Comparison of ENCODE assay signal across 8 mouse cellular contexts in the genomic region with DNA sequence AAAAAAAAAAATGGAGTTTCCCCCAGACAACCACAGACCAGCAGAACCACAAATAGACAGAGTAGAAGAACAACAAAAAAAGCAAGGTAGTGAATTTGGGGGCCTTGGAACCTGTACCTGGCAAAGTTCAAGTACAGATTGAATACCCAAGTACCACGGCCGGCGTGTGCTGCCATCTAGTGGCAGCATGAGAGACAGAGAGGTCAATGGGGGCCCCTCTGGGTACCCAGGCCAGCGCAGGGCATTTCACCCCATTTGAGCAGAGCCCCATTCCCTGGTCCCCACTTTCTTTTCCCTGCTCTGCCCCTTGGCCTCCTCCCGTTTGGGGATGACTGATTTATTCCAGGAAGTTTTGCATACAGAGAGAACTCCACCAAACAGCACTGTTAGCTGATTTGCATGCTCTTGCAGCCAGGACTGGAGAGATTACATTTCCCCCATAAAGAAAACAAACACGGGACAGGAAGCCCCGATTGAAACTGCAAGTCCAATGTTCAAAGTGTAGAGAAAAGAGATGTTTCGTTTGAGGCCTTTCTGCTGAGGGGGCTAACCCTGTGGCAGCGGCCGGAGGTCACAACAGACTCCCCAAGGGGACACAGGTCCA. TPM values are rescaled to one million over a fixed set of nuclear protein-coding genes. Genes with fewer than 3 reads are reported as not detected.
DNase-seq lines count a peak whose midpoint lies in the region; ATAC-seq and TF ChIP-seq lines count a peak whose summit lies in the region.
"Had no signal": no experiment of that assay in that cellular context is flagged by ENCODE, and none has a peak within 500 bp of the region (broad histone marks: within the 10 kb centered on the region; RNA-seq: fewer than 3 reads in every experiment).

No protein-coding gene starts in this region.

- no peak overlapping the region for H3K27ac ChIP-seq in hindbrain, embryonic 14.5 days
- H3K27ac ChIP-seq in hindbrain, embryonic 13.5 days, result no peak overlapping the region

- no peak for ATAC-seq in hindbrain, embryonic 14.5 days (ENCODE audit: low FRiP score)
- ATAC-seq in hindbrain, embryonic 13.5 days (ENCODE audit: low FRiP score), result no peak
- no peak for ATAC-seq in Patski
- ATAC-seq in megakaryocyte, adult 5-6 weeks (ENCODE audit: poor library complexity, severe bottlenecking), result peak; percentile 41; the same call in 1 of the 2 replicates
- ATAC-seq in activated CD4-positive, CD25-positive, alpha-beta regulatory T cell, adult 4 months, result no peak

- no peak overlapping the region for H3K4me2 ChIP-seq in hindbrain, embryonic 14.5 days (replicated peaks)
- no peak overlapping the region for H3K4me2 ChIP-seq in hindbrain, embryonic 13.5 days

- POLR2A ChIA-PET in Patski (lab: Charles Lee), result interaction anchor here (0.7 kb wide), 2 partner anchors 13 to 264 kb away, joined by 3 to 8 read pairs; no protein-coding TSS in a partner anchor

- no peak overlapping the region for H3K4me3 ChIP-seq in hindbrain, embryonic 14.5 days (replicated peaks; ENCODE audit: low read length)
- H3K4me3 ChIP-seq in hindbrain, embryonic 13.5 days, result no peak overlapping the region

- 20% methylated on average over 10 of the region's 10 CpGs for WGBS in hindbrain, embryonic 14.5 days
- 22% methylated on average over 10 of the region's 10 CpGs for WGBS in hindbrain, embryonic 13.5 days

- CTCF ChIA-PET in Patski (lab: Charles Lee), result interaction anchor here (0.7 to 3.4 kb wide), 12 partner anchors 9 to 98 kb away, joined by 3 to 21 read pairs (median 3); partner anchors contain the start of gene Gtf3c5

- in situ Hi-C loops in Patski (cut with MboI; ENCODE audit: low pct_unique_long_range_greater_than_20kb), result no loop called here

- DNase-seq in hindbrain, embryonic 14.5 days (ENCODE audit: low spot score), result peak; percentile 56
- peak; percentile 11 to 39 for DNase-seq in CD8-positive naive resting alpha-beta T cell, adult 2 months (ENCODE audit: low read depth in 2 of 2, low spot score in 2 of 2)
- DNase-seq in Patski (ENCODE audit: low read depth, low spot score), result no peak
- DNase-seq in heart, postnatal 4 days, result peak; percentile 49

- no peak overlapping the region for H3K9ac ChIP-seq in hindbrain, embryonic 14.5 days
- H3K9ac ChIP-seq in hindbrain, embryonic 13.5 days, result no peak overlapping the region

- H3K4me1 ChIP-seq in hindbrain, embryonic 14.5 days (replicated peaks; ENCODE audit: control insufficient read depth, insufficient read depth, low read length), result no peaks in the 10 kb centered on the region
- H3K4me1 ChIP-seq in hindbrain, embryonic 13.5 days (replicated peaks), result peaks cover 4% of the 10 kb centered on the region; the same call in 1 of the 2 replicates

- no peaks in the 10 kb centered on the region for H3K9me3 ChIP-seq in hindbrain, embryonic 14.5 days (ENCODE audit: control insufficient read depth, low read length)
- no peaks in the 10 kb centered on the region for H3K9me3 ChIP-seq in hindbrain, embryonic 13.5 days

- peak; percentile 92 for TF ChIP-seq CTCF in Patski (IDR thresholded peaks at IDR 0.05)

- H3K36me3 ChIP-seq in hindbrain, embryonic 14.5 days (replicated peaks; ENCODE audit: control insufficient read depth, insufficient read depth), result no peaks in the 10 kb centered on the region
- no peaks in the 10 kb centered on the region for H3K36me3 ChIP-seq in hindbrain, embryonic 13.5 days

- H3K27me3 ChIP-seq in hindbrain, embryonic 14.5 days (ENCODE audit: control insufficient read depth, insufficient read depth, low read length), result peaks cover 24% of the 10 kb centered on the region
- peaks cover 36% of the 10 kb centered on the region for H3K27me3 ChIP-seq in hindbrain, embryonic 13.5 days
- H3K27me3 ChIP-seq in Patski, result peaks cover 10% of the 10 kb centered on the region

RNA-seq across cellular contexts. Expression of gene Gfi1b, which starts 0.8 kb away (rescaled TPM):
- not detected in 2 replicates for polyA plus RNA-seq in hindbrain, embryonic 14.5 days (2014; fragmentation: Nextera tagmentation; extraction: Ambion mirVana)
- 0.19 and 0.23 TPM in 2 replicates for polyA plus RNA-seq in hindbrain, embryonic 13.5 days (2015; fragmentation: Nextera tagmentation; extraction: Ambion mirVana)
- not detected for polyA plus RNA-seq in Patski (2021)
- not detected for total RNA-seq in heart, postnatal 4 days (2021)
- 2.9 and 7.4 TPM in 2 replicates for total RNA-seq in megakaryocyte, adult 5-6 weeks (2015)
- 6.1 and 7.8 TPM in 2 replicates for total RNA-seq in megakaryocyte, adult 5-6 weeks (2017)
- polyA plus RNA-seq in activated CD4-positive, CD25-positive, alpha-beta regulatory T cell, adult 4 months (2017; shearing (Covaris generic)), result under 1 TPM; 0.20 to 0.85 TPM

RNA-seq across cellular contexts. Expression of gene Tsc1, which starts 18.4 kb away (rescaled TPM):
- polyA plus RNA-seq in hindbrain, embryonic 14.5 days (2014; fragmentation: Nextera tagmentation; extraction: Ambion mirVana), result 29.2 and 29.4 TPM in 2 replicates
- 33.7 and 33.9 TPM in 2 replicates for polyA plus RNA-seq in hindbrain, embryonic 13.5 days (2015; fragmentation: Nextera tagmentation; extraction: Ambion mirVana)
- 16.8 TPM for polyA plus RNA-seq in Patski (2021)
- 10 to 100 TPM; 16.4 to 17.5 TPM for total RNA-seq in heart, postnatal 4 days (2021)
- total RNA-seq in megakaryocyte, adult 5-6 weeks (2015), result 8.9 and 10.9 TPM in 2 replicates
- total RNA-seq in megakaryocyte, adult 5-6 weeks (2017), result 11.7 and 12.9 TPM in 2 replicates
- 10 to 100 TPM; 13.9 to 16.2 TPM for polyA plus RNA-seq in activated CD4-positive, CD25-positive, alpha-beta regulatory T cell, adult 4 months (2017; shearing (Covaris generic))

RNA-seq across cellular contexts. Expression of gene Gtf3c5, which starts 39.1 kb away (rescaled TPM):
- 28.6 and 29.3 TPM in 2 replicates for polyA plus RNA-seq in hindbrain, embryonic 14.5 days (2014; fragmentation: Nextera tagmentation; extraction: Ambion mirVana)
- polyA plus RNA-seq in hindbrain, embryonic 13.5 days (2015; fragmentation: Nextera tagmentation; extraction: Ambion mirVana), result 40.8 and 46.8 TPM in 2 replicates
- polyA plus RNA-seq in Patski (2021), result 30.5 TPM
- total RNA-seq in heart, postnatal 4 days (2021), result 10 to 100 TPM; 17.8 to 18.3 TPM
- total RNA-seq in megakaryocyte, adult 5-6 weeks (2015), result 12.2 and 15.2 TPM in 2 replicates
- total RNA-seq in megakaryocyte, adult 5-6 weeks (2017), result 10.3 and 13.7 TPM in 2 replicates
- polyA plus RNA-seq in activated CD4-positive, CD25-positive, alpha-beta regulatory T cell, adult 4 months (2017; shearing (Covaris generic)), result 10 to 100 TPM; 12.5 to 20.3 TPM

RNA-seq across cellular contexts. Expression of gene Cel, which starts 59.4 kb away (rescaled TPM):
- not detected in 2 replicates for polyA plus RNA-seq in hindbrain, embryonic 14.5 days (2014; fragmentation: Nextera tagmentation; extraction: Ambion mirVana)
- 0.08 and 0.13 TPM in 2 replicates for polyA plus RNA-seq in hindbrain, embryonic 13.5 days (2015; fragmentation: Nextera tagmentation; extraction: Ambion mirVana)
- not detected for polyA plus RNA-seq in Patski (2021)
- total RNA-seq in heart, postnatal 4 days (2021), result not detected
- total RNA-seq in megakaryocyte, adult 5-6 weeks (2015), result not detected in 2 replicates
- total RNA-seq in megakaryocyte, adult 5-6 weeks (2017), result not detected in 2 replicates
- polyA plus RNA-seq in activated CD4-positive, CD25-positive, alpha-beta regulatory T cell, adult 4 months (2017; shearing (Covaris generic)), result not detected
- polyA plus RNA-seq: heart, embryonic 14.5 days had no signal
